Mouse (Mus musculus) megakaryocyte progenitor cell, adult 5-6 weeks (primary cell): ENCODE measurements around the gene Nmt1. TPM values are rescaled to one million over a fixed set of nuclear protein-coding genes. Genes with fewer than 3 reads are reported as not detected.

Experiments
- ATAC-seq: replicated peaks from 2 replicates; pipeline ENCODE4 v1.8.0; 2016; ENCODE audit warnings: mild to moderate bottlenecking, moderate TSS enrichment, inconsistent platforms; ENCODE audit not compliant: poor library complexity
- total RNA-seq, 2 experiments: library from RNA; stranded (forward) in 1 of 2; stranded (reverse) in 1 of 2; fragments of 157-497, 149-512 nt in 1 of 2; fragments of 200-1000 nt in 1 of 2; gene quantifications; 2 replicates each; pipeline versions ENCODE4 v1.2.3 to v1.2.4; 2015 to 2017

The Nmt1 gene
- total RNA-seq (2015) = 38.8 and 39.5 TPM in 2 replicates
- total RNA-seq (2017) = 44.8 and 45.1 TPM in 2 replicates

GRCm38 (mm10) chr11:103028176-103028891 lies at the start of gene Nmt1, which contains the start of gene Dcakd:
Gene Nmt1 (plus strand): TSS chr11:103028190.
Gene Dcakd (minus strand): TSS chr11:103028333.
- peak; percentile 89 for ATAC-seq

GRCm38 (mm10) chr11:102981151-102981890 lies 46.7 kb upstream of the Nmt1 start:
- no peak for ATAC-seq

GRCm38 (mm10) chr11:102984086-102984485 lies 43.9 kb upstream of the Nmt1 start:
- ATAC-seq = no peak

- no peak for ATAC-seq
Measured at GRCm38 (mm10) chr11:102984615-102985014, 43.4 kb upstream of the Nmt1 start.

GRCm38 (mm10) chr11:102985160-102985559 lies 42.8 kb upstream of the Nmt1 start:
- ATAC-seq = no peak

- no peak for ATAC-seq
Measured at GRCm38 (mm10) chr11:102989641-102990151, 38.3 kb upstream of the Nmt1 start.

GRCm38 (mm10) chr11:102990152-102990663 lies 37.8 kb upstream of the Nmt1 start:
- ATAC-seq = peak; percentile 78

- no peak for ATAC-seq
Measured at GRCm38 (mm10) chr11:102991681-102992080, 36.3 kb upstream of the Nmt1 start.

- ATAC-seq = peak; percentile 80
Measured at GRCm38 (mm10) chr11:102992940-102993339, 35.0 kb upstream of the Nmt1 start.

- ATAC-seq = no peak
Measured at GRCm38 (mm10) chr11:102993420-102994029, 34.5 kb upstream of the Nmt1 start.

- ATAC-seq = no peak
Measured at GRCm38 (mm10) chr11:102994952-102995351, 33.0 kb upstream of the Nmt1 start.

- ATAC-seq = no peak
Measured at GRCm38 (mm10) chr11:102996385-102996784, 31.6 kb upstream of the Nmt1 start.

- ATAC-seq = no peak
Measured at GRCm38 (mm10) chr11:102996991-102997770, 30.8 kb upstream of the Nmt1 start.

- no peak for ATAC-seq
Measured at GRCm38 (mm10) chr11:102998254-102998576, 29.8 kb upstream of the Nmt1 start.

- ATAC-seq = peak; percentile 77
Measured at GRCm38 (mm10) chr11:102998577-102999316, 29.2 kb upstream of the Nmt1 start.

GRCm38 (mm10) chr11:102999317-102999970 lies 28.5 kb upstream of the Nmt1 start:
- ATAC-seq = no peak; the same call in 1 of the 2 replicates

GRCm38 (mm10) chr11:103000111-103000510 lies 27.9 kb upstream of the Nmt1 start:
- no peak for ATAC-seq

- ATAC-seq = no peak
Measured at GRCm38 (mm10) chr11:103001063-103001462, 26.9 kb upstream of the Nmt1 start.

- ATAC-seq = no peak
Measured at GRCm38 (mm10) chr11:103003210-103003609, 24.8 kb upstream of the Nmt1 start.
